Mouse (Mus musculus) bone marrow, adult 2 months (tissue): Measurements from ENCODE around the gene Daxx.
"Not testable (repeated sequence)": the region's sequence is repeated elsewhere in the genome, so short reads cannot be mapped to it uniquely, and the experiment has no call there.

Experiments
- CTCF ChIP-seq: fragments of 200-500 bp; IDR thresholded peaks from 2 replicates; pipeline ENCODE4 v1.5.1; 2011; ENCODE audit warnings: low read length, control low read depth; ENCODE audit not compliant: control insufficient read depth, insufficient read depth
- POLR2A ChIP-seq: fragments of 200-500 bp; IDR thresholded peaks from 2 replicates; pipeline ENCODE4 v1.6.1; 2011; ENCODE audit warnings: low read depth, mild to moderate bottlenecking, control low read depth, low read length, borderline replicate concordance; ENCODE audit not compliant: control insufficient read depth

DNA sequence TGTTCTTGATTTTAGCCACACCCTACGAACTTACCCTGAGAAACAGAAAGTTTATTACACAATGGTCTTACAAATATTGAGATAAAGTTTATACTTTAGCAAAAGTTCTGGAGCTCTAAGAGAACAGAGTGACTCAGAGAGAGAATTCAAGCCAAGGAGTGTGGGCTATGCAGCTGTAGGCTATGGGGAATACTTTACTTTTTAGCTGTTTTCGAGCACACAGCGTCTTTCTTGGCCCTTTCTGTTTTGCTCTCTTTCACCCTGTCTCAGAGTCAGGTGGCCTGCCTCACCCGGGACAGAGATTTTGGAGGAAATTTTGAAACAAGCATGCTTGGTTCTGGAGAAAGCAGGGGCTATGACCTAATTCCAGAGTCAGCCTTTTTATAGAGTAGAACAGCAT lies 11.0 kb upstream of the Daxx start:
- TF ChIP-seq POLR2A, CTCF: not testable (repeated sequence)
